Comparison of ENCODE assay signal across 17 mouse cellular contexts in the genomic region with DNA sequence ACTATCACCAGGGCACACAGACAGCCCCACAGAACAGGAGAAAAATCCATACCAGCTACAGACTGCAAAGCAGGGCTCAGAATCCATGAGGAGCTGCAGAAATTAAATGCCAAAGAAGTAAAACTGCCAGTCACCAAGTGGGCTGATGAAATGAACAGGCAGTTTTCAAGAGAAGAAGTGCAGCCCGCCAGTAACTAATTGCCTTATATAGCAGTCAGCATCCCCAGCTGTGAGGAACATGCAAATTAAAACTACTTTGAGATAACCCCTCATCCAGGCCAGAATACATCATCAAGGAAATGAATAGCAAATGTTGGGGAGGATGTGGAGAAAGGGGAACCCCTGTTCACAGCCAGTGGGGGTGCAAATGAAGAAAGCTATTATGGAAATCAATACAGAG.
"Had no signal": no experiment of that assay in that cellular context is flagged by ENCODE, and none has a peak within 500 bp of the region (broad histone marks: within the 10 kb centered on the region; RNA-seq: fewer than 3 reads in every experiment).

No protein-coding gene starts in this region.

- H3K9me3 ChIP-seq: lung, embryonic 15.5 days; megakaryocyte, embryonic 14.5 days; midbrain, embryonic 12.5 days; midbrain, embryonic 15.5 days; neural tube, embryonic 12.5 days; stomach, embryonic 15.5 days had no signal

- H3K4me1 ChIP-seq: megakaryocyte, embryonic 14.5 days had no signal

- H3K27ac ChIP-seq: lung, embryonic 15.5 days; macrophage; midbrain, embryonic 12.5 days; midbrain, embryonic 15.5 days; neural tube, embryonic 12.5 days; stomach, embryonic 15.5 days; stomach, postnatal 0 days had no signal

- H3K27me3 ChIP-seq: midbrain, embryonic 15.5 days had no signal

- DNase-seq: liver, postnatal 0 days; lung, adult 2 months; lung, postnatal 14 days; lung, postnatal 36 days; right cerebral cortex, postnatal 14 days; thymus, adult 2 months; thymus, postnatal 25 days; thymus, postnatal 4 days had no signal

- H3K9ac ChIP-seq: liver, postnatal 0 days; lung, embryonic 15.5 days; midbrain, embryonic 12.5 days; midbrain, embryonic 15.5 days; neural tube, embryonic 12.5 days; stomach, embryonic 15.5 days had no signal

- H3K4me2 ChIP-seq: lung, embryonic 15.5 days; midbrain, embryonic 12.5 days; midbrain, embryonic 15.5 days; neural tube, embryonic 12.5 days; stomach, embryonic 15.5 days had no signal

- ATAC-seq: liver, postnatal 0 days; lung, postnatal 0 days; midbrain, embryonic 15.5 days had no signal

- H3K36me3 ChIP-seq: lung, embryonic 15.5 days; midbrain, embryonic 12.5 days; midbrain, embryonic 15.5 days; neural tube, embryonic 12.5 days; stomach, embryonic 15.5 days had no signal

- H3K4me3 ChIP-seq: lung, embryonic 15.5 days; megakaryocyte, embryonic 14.5 days; midbrain, embryonic 12.5 days; midbrain, embryonic 15.5 days; neural tube, embryonic 12.5 days; stomach, embryonic 15.5 days had no signal
